Mouse (Mus musculus): ENCODE measurements around the gene Rsph1.
A peak's percentile ranks its signal among the peaks of the same experiment; 100 is the strongest.

The Rsph1 gene

GRCm38 (mm10) chr17:31303401-31303800 lies 26.2 kb upstream of the Rsph1 start:
- no peak for DNase-seq (ENCODE audit: low spot score in 2 of 2)

- DNase-seq (ENCODE audit: low spot score in 2 of 2), result no peak
Measured at GRCm38 (mm10) chr17:31300736-31301135, 23.6 kb upstream of the Rsph1 start.

GRCm38 (mm10) chr17:31299981-31300380 lies 22.8 kb upstream of the Rsph1 start:
- no peak for DNase-seq (ENCODE audit: low spot score in 2 of 2)

GRCm38 (mm10) chr17:31298419-31299209 lies 21.4 kb upstream of the Rsph1 start:
- DNase-seq (ENCODE audit: low spot score in 2 of 2), result no peak

- DNase-seq (ENCODE audit: low spot score in 2 of 2), result peak in 1 of 2 experiments; percentile 71
Measured at GRCm38 (mm10) chr17:31297521-31297939, 20.3 kb upstream of the Rsph1 start.

- peak; percentile 79 to 90 for DNase-seq (ENCODE audit: low spot score in 2 of 2)
Measured at GRCm38 (mm10) chr17:31295892-31296781, 19.0 kb upstream of the Rsph1 start.

GRCm38 (mm10) chr17:31295215-31295891 lies 18.2 kb upstream of the Rsph1 start:
- peak; percentile 76 to 89 for DNase-seq (ENCODE audit: low spot score in 2 of 2)

- peak in 1 of 2 experiments; percentile 83 for DNase-seq (ENCODE audit: low spot score in 2 of 2)
Measured at GRCm38 (mm10) chr17:31294363-31295214, 17.4 kb upstream of the Rsph1 start.

- DNase-seq (ENCODE audit: low spot score in 2 of 2), result peak in 1 of 2 experiments; percentile 74
Measured at GRCm38 (mm10) chr17:31290859-31291258, 13.7 kb upstream of the Rsph1 start.

GRCm38 (mm10) chr17:31290311-31290710 lies 13.1 kb upstream of the Rsph1 start:
- DNase-seq (ENCODE audit: low spot score in 2 of 2), result no peak

- no peak for DNase-seq (ENCODE audit: low spot score in 2 of 2)
Measured at GRCm38 (mm10) chr17:31288999-31289726, 12.0 kb upstream of the Rsph1 start.

- DNase-seq (ENCODE audit: low spot score in 2 of 2), result no peak
Measured at GRCm38 (mm10) chr17:31287216-31287615, 10.0 kb upstream of the Rsph1 start.

GRCm38 (mm10) chr17:31286492-31286891 lies 9.3 kb upstream of the Rsph1 start, which contains the start of gene Slc37a1:
TSS of gene Slc37a1 (plus strand) at chr17:31286792.
- DNase-seq (ENCODE audit: low spot score in 2 of 2), result no peak

- DNase-seq (ENCODE audit: low spot score in 2 of 2), result no peak
Measured at GRCm38 (mm10) chr17:31285867-31286266, 8.7 kb upstream of the Rsph1 start.

GRCm38 (mm10) chr17:31282687-31283053 lies 5.5 kb upstream of the Rsph1 start:
- DNase-seq (ENCODE audit: low spot score in 2 of 2), result no peak

- no peak for DNase-seq (ENCODE audit: low spot score in 2 of 2)
Measured at GRCm38 (mm10) chr17:31281830-31282686, 4.9 kb upstream of the Rsph1 start.

- DNase-seq (ENCODE audit: low spot score in 2 of 2), result no peak
Measured at GRCm38 (mm10) chr17:31280269-31280668, 3.1 kb upstream of the Rsph1 start.

GRCm38 (mm10) chr17:31279541-31279940 lies 2.4 kb upstream of the Rsph1 start:
- DNase-seq (ENCODE audit: low spot score in 2 of 2), result no peak

GRCm38 (mm10) chr17:31277931-31278330 lies 748 bp upstream of the Rsph1 start:
- no peak for DNase-seq (ENCODE audit: low spot score in 2 of 2)
